Mouse (Mus musculus): Measurements from ENCODE around the gene Olfr796.

The Olfr796 gene

DNA sequence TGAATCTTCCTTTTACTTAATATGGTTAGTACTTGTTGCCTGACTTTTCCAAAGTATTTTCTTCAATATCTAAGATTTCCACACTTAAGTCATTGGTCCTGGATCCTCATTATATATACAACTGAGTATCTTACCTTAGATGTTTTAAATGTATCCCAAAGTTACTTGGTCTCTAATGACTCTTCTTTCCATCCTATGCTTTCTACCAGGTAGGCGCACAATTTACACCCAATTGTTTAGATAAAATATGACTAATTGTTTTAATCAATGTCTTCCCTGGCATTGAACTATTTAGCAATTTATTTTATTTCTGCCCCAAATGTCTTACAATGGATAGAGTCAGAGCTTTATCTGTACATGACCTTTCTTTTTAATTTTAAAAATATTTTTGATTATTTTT lies at the start of gene Olfr796:
Gene Olfr796, minus strand, starts transcription at position 101 of the 400 bp plus-strand sequence.
- no peak for DNase-seq (ENCODE audit: low read depth)

DNA sequence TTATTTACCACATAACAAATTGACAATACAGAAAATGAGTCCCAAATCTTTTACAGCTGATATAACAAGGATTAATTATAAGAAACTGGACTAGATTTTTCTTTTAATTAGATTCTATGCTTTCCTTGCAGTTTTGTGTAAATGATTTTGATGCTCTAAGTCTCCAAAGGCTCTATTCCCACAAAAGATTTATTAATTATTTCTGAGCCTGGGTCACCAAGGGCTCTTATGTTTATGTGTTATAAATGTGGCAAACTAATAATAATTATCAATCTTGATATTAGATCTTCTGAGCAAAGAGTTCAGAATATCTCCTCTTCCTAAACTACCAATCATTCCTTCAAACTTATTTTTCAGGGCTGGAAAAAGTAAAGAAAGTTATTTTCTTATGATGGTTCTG lies 45.0 kb upstream of the Olfr796 start, which contains the start of gene Olfr800:
Gene Olfr800, plus strand, starts transcription at position 301 of the 400 bp plus-strand sequence.
- no peak for DNase-seq (ENCODE audit: low read depth)

DNA sequence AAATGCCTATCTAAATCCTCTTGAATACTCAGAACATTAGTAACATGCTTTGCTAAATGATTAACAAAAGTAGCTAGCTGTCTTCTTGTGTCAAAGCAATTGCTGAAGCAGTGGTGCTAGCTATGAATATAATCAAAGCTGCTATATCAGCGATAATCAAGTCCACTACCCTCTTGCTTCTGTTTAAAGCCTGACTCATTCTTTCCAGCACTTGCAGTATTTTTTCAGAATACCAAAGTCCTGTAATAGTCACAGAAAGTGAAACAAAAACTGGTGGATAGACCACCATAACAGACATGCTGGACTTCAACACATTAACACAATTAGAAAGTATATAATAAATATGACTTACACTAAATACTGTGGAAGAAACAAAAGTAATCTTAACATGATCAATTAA lies 39.4 kb upstream of the Olfr796 start:
- no peak for DNase-seq (ENCODE audit: low read depth)

- no peak for DNase-seq (ENCODE audit: low read depth)
These were observed 24.8 kb upstream of the Olfr796 start, which contains the start of gene Olfr799 for GRCm38 (mm10) chr10:129637184-129637583. Olfr799 (plus strand) TSS chr10:129637484.

DNA sequence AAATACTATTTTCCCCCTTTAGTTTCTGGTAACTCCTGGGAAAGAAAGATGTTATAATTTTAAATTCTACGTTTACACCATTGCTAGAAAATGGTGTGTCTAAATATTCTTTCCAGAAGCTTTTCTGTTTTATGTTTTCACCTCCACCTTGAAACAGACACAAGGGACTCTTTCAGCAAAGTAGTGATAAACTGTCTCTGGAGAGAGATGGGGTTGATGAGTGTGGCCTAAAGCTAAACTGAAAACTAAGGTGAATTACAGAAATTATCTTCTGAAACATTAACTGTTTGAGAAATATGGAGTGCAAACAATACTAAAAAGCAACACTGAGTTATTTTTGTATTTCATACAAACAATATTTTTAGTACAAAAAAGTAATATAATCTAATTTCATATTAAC lies 15.5 kb upstream of the Olfr796 start, which contains the start of gene Olfr798:
Gene Olfr798, minus strand, starts transcription at position 101 of the 400 bp plus-strand sequence.
- DNase-seq (ENCODE audit: low read depth), result no peak

- DNase-seq (ENCODE audit: low read depth), result no peak
These were observed 10.9 kb upstream of the Olfr796 start for GRCm38 (mm10) chr10:129623251-129623650.

- no peak for DNase-seq (ENCODE audit: low read depth)
These were observed 9.4 kb upstream of the Olfr796 start for GRCm38 (mm10) chr10:129621724-129622123.

DNA sequence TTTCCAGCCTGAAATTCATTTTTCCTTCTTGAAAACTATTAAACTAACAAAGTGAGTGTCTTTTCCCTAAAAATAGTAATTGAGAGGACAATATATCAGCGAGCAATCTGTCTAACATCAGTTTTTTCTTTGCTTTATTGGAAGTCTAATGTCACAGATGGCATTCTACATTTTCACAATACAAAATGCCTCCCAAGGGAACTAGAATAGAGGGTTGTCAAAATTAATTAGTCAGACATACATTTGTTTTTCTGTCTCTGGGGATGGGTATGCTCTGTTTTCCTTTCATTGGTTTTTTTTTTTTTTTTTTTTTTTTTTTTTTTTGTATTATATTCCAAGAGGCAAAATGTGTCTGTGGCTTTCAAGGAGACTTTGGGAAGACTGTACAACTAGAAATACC lies 35.3 kb downstream of the Olfr796 start:
- no peak for DNase-seq (ENCODE audit: low read depth)

DNA sequence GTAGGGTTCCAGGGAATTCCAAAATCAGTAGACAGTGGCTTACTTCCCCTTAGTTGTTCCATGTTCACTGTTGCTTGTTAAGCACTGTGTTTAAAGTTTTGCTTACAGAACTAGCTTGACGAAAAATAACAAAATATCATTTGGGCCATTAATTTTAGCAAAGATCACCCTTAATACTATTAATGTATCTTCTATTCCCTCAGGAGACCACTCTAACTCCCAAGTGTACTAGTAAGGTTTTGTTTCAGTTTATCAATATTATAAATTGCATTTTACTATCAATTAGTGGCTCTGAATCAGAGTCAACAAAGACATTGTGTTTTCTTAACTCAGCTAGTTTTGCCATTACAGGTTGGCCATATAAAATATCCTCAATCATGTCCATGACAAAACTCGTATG lies 45.0 kb downstream of the Olfr796 start, which contains the start of gene Olfr794:
Gene Olfr794, plus strand, starts transcription at position 301 of the 400 bp plus-strand sequence.
- DNase-seq (ENCODE audit: low read depth), result no peak

Data from c-Kit-positive CD71-positive TER-119-negative erythroid progenitor cells, embryonic 14.5 days (primary cell).